Mouse (Mus musculus) T-helper 17 cell (primary cell): ENCODE results near the gene Bicc1.

Experiments
- in situ Hi-C, 2 experiments: fragments of 300-600 bp; cut with MboI, MseI; formaldehyde crosslinking; loops; 1 replicate in 1 of 2; 2 replicates in 1 of 2; pipeline ENCODE4 v1.15.1; 2025; ENCODE audit warnings: high pct_unique_total_duplicates in 2 of 2

Gene Bicc1

DNA sequence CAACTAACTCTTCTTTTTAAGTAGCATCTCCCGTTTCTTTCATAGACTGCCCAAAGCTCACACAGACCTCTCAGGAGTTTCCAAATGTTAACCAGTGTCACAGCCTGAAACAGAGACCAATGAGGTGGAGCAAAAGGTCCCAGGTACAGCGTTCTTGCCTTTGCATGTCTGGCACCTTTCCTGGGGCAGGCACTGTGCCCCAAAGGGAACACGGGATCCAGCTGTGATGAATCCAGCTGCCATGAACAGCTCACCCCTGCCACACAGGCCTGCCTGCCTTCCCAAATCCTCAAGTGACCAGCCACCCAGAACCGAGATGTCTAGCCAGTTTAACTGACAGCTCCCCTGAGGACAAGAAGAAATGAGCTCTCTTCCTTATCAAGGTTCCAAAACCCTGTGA, 36.1 kb downstream of the Bicc1 start:
- in situ Hi-C loops: no loop called here

- in situ Hi-C loops: no loop called here
These were observed 37.0 kb downstream of the Bicc1 start for GRCm38 (mm10) chr10:71122480-71122879.

GRCm38 (mm10) chr10:71120769-71121165, 38.7 kb downstream of the Bicc1 start:
- in situ Hi-C loops: no loop called here

DNA sequence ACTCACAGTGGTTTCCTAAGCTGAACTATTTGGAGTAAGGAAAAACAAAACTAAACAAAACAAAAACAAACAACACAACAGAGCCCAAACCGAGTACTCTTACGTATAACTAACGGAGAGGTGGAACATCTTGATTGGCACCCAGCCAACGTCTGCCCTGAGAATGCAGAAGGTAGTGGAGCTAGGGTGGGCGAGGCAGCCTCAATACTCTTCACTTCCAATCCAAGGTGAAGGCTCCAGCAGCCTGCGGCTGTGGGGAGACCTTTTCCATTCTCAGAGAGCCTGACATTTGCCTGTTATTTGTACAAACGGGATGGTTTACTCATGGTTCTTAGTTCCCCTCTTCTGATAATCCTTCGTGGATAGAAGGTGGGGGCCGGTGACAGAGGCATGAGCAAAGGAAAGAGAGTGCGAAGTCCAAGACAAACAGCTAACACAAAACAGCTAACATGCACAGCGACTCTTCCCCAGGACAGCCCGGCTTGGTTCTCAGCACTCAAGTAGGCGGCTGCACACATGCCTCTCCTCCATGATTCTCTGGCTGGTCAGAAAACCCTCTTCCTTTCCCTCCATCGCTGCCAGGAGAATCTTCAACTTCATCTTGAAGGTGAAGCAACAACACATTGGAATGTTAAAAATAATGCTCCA, 39.3 kb downstream of the Bicc1 start:
- in situ Hi-C loops: no loop called here

DNA sequence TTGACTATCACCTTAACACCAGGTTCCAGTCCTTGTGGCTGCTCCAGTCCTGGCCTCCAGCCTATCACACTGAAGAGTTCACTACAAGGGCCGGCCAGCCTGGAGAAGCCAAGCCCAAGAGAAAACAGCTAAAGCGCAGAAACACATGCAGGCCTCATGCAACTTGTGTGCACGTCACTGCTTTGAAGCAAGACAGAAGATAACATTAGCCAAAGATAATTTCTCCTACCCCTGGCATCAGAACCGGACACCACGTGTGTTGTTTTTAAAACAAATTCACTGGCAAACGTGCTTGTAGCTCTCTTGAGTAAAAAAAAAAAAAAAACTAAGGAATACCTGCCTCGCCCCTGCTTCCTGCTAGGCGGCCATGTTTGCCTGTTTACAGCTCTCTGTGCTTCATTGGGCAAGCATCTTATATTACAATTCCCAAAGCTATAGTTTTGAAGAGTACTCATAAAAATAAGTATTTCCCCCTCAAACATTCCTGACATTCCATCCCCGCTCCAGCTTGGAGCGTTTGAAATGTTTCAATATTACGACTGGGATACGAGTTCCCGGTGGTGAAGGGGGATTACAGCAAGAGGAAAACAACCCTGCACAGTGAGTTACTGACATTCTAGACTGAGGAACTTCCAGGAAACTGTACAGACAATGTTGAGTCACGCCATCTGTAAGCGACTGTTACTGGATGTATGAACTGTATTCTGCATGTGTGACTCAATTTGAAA, 40.2 kb downstream of the Bicc1 start:
- in situ Hi-C loops: no loop called here

DNA sequence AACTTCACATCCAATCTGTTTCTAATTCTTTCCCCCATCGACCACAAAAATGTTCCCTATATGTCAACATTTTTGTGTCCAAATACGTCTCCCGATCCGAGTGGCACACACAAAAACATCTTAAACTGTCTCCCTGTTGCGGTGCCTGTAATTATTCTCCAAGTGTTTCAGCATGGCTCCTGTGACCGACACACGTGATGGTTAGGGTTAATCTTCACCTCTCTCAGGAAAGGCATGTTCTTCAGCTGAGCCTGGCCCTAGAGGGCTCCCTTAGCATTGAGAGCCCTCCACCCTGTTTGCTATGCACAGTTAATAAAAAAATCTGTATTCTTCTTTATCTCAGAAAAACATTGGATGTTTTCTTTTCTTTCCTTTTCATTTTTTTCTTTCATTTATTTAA, 41.7 kb downstream of the Bicc1 start:
- in situ Hi-C loops: no loop called here

GRCm38 (mm10) chr10:71114260-71114920, 45.1 kb downstream of the Bicc1 start:
- in situ Hi-C loops: no loop called here

DNA sequence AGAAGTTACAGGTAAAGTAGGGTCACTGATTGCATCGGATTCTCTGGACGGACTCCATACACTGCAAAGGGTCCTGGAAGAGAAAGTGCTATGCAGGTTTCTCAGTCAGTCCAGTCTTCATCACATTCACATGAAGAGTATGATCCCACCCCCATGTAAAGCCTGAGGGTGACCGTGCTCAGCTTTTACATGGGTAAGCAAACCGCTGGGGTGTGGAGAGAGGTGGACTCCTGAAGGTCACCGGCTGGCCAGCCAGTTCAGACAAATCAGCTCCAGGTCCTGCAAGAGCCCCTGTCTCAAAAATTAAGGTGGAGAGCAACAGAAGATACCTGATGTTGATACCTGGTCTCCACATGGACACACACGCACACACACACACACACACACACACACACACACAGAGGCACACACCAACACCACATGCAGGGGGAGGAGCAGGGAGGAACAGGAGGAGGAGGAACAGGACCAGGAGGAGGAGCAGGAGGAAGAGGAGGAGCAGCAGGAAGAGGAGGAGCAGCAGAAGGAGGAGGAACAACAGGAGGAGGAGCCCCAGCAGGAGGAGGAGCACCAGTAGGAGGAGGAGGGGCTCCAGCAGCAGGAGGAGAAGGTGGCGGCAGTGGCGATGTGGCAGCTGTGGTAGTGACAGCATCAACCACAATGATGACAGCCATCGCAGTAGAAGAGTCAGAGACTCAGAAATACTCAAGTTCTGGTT, 52.9 kb downstream of the Bicc1 start:
- in situ Hi-C loops: no loop called here

DNA sequence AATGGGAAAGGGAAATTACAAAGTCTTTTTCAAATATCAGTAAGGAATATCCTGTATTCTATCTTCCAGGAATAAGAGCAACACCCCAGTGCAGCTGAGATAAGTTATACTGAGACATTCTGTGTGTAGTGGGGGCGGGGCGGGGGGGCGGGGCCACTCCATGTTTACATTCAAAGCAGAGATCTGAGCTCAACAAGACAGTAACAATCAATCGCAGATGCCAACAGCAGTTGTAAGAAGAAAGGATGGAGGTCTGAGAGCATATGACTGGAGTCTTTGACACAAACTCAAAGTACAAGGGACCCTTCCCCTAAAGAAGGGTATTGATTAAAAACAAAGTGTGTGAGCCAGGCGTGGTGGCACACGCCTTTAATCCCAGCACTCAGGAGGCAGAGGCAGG, 54.7 kb downstream of the Bicc1 start:
- in situ Hi-C loops: no loop called here

GRCm38 (mm10) chr10:71100815-71101499, 58.5 kb downstream of the Bicc1 start:
- in situ Hi-C loops: no loop called here

- in situ Hi-C loops: no loop called here
These were observed 64.7 kb downstream of the Bicc1 start for GRCm38 (mm10) chr10:71094707-71095254.

- in situ Hi-C loops: no loop called here
These were observed 66.2 kb downstream of the Bicc1 start for GRCm38 (mm10) chr10:71093312-71093711.

DNA sequence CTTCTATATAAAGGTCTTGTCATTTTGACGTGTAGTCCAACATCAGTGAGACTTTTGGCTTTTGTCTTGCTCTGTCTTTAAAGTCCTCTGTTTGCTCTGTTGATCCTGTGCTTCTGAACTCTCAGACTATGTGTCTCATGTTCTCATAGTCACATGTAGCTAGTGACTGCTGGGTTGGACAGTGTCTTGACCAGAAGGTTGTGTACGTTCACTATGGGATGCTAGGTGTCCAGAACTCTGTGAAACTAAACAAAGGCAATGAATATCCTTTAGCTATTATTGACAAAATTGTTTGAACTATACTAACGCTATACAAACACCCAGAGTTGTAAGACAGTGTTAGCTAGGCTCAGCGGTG, 72.2 kb downstream of the Bicc1 start:
- in situ Hi-C loops: no loop called here

DNA sequence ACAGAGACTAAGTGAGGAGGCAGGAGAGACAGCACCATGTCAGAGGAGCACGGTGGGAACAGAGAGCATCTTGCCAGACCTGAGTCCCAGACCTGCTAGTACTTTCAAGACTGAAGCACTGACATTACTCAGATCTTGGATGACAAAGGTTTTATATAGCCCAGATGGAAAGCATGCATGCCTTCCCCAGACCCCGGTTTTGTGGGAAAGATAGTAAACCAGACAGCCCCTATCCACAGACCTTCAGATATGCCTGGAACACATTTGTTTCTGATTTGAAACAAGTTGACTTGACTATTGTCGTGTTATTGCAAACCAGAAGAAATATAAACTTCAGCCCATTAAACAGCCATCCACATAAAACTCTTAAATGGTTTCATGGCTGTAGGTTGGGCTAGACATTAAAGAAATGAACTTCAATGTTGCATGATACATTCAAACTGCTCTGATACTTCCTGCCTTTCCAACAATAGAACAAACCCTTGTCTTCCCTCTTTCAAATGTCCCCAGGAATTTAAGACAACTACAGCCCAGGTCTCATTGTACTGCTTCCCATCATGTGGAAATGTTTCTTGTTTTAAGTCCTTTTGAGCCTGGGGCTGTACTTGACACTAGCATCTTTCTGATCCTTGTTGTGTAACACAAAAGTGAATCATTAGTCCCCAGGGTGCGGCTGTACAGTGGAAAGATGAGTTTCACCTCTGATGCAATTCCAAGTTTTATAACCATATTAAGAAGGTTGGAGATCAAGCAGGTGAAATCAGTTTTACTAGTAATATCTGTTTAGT, 72.7 kb downstream of the Bicc1 start:
- in situ Hi-C loops: no loop called here

DNA sequence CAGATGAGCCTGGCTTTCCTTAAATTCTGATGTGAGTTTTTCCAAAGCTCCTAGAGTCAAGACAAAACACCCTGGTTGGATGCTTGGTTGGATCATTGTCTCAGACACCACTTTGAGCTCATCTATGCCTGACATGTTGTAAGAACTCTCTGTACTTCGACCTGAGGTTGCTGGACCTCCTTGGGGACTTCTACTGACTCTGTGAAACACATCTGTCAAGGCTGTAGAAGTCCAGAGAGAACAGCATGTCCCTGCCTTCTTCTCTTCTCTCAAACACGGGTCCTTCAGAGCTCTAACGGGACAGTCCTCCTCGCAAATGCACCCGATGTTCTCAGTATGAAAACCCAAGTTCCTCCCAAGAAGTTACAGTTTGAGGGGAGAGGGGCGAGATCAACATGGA, 76.5 kb downstream of the Bicc1 start:
- in situ Hi-C loops: no loop called here

DNA sequence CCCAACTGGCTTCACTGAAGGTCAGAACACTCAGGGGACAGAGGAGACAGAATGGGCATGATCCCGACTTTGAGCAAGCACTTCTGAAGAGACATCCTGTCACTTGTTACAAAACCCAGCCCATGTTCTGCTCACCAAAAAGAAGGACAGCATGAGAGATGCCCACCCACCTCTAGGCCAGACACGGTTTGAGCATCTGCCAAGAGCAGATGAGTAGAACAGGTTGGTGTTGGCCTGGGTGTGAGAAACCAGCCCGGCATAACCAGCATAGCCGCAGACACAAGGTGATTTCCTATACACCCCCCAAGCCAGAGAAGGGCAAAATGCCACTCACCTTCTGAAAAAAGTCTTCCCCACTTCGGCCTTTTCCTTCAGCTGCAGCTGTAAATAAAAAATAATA, 80.6 kb downstream of the Bicc1 start:
- in situ Hi-C loops: no loop called here

GRCm38 (mm10) chr10:71065009-71065408, 94.5 kb downstream of the Bicc1 start:
- in situ Hi-C loops: no loop called here

- in situ Hi-C loops: no loop called here
These were observed 94.9 kb downstream of the Bicc1 start for GRCm38 (mm10) chr10:71064576-71064975.

GRCm38 (mm10) chr10:71062151-71062550, 97.3 kb downstream of the Bicc1 start:
- in situ Hi-C loops: no loop called here

DNA sequence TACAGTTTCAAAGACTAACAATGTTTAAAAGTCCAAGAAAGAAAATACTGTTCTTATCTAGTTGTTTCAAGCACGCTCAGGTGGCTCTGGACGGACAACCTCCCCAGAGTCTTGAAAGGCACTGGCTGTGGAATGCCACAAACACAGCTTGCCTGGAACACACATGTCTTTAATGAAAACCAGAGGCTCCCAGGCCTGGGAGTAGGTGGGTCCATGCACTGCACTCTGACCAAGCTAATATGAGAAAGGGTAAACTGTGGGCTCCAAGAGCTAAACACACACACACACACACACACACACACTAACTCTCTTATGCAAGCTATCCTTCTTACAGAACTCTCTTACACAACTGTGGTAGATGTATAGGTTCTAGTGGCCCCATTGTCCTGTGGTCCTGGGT, 99.2 kb downstream of the Bicc1 start:
- in situ Hi-C loops: no loop called here
